Mouse (Mus musculus): ENCODE measurements at regions not wholly inside any gene's neighbourhood (a gene's known extent, or its start where the extent isn't known, plus 50 kb on each side); places are given as distances from the start of the nearest gene placed in this dataset.
A peak's percentile ranks its signal among the peaks of the same experiment; 100 is the strongest.
"Not testable (repeated sequence)": the region's sequence is repeated elsewhere in the genome, so short reads cannot be mapped to it uniquely, and the experiment has no call there.

DNA sequence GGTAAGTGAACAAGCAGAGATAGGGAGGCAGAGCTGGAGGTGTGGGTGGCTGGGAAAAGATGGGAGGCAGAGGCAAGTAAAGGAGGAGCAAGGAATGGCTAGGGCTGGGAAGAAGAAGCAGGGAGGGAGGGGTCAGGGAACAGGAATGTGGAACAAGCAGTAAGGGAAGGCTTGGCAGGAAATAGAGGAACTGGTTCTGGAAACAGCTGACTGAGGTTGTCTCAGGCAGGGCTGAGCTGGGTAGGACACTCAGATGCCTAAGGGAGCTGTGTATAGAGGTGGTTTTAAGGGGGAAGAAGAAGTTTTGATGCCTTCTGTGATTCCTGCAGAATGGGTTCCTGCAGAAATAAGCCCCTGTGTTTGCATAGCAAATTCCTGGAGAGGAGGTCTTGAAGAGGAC, 92.7 kb downstream of the Nucb2 start:
- no peak for ATAC-seq

GRCm38 (mm10) chr7:116600340-116600739, 96.2 kb downstream of the Nucb2 start:
- ATAC-seq: no peak

- ATAC-seq: no peak
These were observed 99.1 kb downstream of the Nucb2 start for GRCm38 (mm10) chr7:116603167-116603839.

- no peak for ATAC-seq
These were observed 99.6 kb downstream of the Nucb2 start for GRCm38 (mm10) chr7:116603840-116604194.

DNA sequence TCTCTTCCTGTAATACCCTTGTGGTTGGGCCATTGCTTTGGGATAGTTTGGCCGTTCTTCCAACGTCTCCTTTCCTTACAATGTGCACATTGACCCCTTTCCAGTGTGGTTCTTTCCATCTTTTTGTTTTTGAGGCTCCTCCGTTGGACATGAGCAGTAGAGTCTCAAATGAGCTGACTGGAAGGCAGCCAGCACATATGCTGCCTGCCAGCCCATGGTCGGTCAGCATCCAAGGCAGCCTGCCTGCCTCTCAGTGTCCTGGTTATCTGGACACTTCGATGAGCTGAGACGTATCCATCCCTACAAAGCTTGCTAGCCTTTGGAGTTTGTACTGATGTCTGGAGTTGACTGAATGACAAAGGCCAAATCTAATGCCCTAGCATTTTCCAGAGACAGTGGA, 102.1 kb downstream of the Nucb2 start:
- ATAC-seq: no peak

GRCm38 (mm10) chr7:116606751-116607483, 102.7 kb downstream of the Nucb2 start:
- no peak for ATAC-seq

DNA sequence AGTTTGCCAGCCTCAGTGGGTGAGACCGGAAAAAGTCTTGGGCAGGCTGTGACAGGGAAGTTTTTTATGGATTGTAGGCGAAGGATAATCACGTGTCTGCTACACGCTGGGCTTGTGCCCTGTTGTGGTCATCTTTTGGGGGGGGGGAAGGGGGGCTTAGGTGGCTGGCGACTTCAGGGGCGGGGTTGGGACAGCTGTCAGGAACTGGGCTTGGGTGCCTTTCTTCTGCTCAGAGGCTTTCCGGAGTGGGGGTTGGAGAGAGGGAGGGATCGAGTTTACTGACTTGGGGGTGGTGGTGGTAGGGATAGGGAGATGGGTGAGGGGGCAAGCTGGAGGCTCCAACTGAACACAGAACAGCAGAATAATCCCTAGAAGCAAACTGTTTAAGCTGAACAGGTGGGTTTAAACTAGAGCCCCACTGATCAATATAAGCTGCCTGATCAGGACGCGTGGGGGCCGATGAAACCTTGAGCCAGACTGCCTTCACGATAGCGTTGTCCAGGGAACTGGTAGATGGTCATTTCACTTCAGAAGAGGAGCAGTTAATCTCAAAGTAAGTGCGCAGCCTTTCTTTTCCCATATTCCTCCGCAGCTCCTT, 103.6 kb downstream of the Nucb2 start:
- ATAC-seq: no peak

DNA sequence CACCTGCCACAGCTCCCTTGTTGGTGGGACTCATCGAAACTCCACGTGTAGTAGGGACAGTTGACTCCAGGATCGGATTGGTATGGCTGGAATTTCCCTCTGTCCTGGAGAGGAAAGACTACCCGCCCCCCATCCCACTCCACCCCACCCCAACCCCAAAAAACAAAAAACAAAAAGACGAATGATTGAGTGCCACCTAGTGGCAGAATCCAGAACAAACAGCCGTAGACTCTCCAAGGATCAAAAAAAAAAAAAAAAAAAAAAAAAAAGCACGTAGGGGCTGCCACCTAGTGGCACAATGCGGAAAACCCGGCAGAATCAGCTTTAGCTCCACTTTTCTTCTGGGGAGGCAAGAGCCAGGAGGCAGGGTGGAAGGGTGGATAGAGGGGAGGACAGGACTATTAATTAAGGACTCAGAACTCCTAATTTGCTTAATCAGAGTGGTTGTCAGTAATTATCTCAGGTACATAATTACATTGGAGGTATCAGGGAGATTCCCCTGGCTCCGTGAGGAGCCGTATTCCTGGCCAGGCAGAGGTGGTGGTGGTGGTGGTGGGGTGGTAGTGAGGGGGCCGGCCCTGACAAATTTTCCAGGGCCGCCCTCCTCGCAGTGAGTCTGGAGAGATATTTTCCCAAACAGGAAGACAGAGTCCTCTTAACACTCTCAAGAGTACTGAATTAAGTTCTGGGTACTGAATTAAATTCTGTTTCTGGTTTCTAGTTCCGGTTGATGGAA, 104.3 kb downstream of the Nucb2 start:
- ATAC-seq: peak; percentile 87

DNA sequence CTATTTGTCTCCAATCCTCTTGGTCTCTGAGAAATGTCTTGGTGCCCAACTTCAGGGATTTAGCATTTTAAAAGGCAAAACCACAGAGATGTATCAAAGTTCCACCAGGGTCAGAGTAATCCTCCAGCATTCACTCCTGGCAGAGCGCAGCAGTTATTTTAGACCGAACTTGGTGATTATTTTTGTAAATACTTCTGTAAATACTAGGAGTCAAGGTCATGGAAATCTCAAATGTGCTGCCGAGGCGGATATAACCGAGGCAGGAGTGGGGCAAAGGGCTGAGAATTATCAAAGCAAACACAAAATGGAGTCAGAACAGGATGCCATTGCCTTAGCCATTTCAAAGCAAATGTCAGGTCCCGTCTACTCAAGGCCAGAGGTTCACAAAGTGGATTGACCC, 105.2 kb downstream of the Nucb2 start:
- ATAC-seq: no peak

DNA sequence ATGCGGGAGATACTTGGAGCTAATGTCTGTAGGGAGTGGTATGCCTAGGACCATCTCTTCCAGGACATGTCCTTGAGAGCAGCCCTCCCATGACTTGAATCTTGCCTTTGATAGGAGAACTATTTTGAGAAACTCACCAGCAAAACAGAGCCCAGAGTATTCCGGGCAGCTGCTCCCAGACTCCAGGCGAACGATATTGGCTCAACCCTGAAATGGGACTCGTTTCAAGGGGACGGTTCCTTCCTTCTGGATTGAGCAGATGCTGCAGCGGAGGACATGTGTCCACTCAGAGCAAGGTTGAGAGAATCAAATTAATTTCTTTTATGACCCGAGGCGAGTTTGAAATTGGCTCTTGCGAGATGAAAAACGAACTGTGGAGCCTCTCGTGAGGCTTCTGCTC, 105.7 kb downstream of the Nucb2 start:
- ATAC-seq: no peak

DNA sequence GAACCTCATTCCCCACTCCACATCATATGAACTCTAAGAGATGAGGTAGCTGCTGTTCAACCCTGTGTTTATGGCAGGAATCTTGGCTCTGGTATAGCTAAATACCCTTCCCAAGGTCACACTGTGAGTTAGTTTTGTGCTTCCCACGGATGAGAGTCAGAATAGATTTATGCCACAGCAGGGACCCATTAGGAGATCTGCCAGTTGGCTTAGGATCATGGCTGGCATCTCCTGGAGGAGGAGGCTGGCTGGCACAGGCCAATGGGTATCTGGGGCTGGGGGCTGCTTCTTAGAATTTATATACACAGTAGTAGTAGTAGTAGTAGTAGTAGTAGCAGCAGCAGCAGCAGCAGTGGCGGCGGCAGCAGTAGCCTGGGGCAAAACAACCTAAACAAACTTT, 111.8 kb downstream of the Nucb2 start:
- no peak for ATAC-seq

- ATAC-seq: no peak
These were observed 115.5 kb downstream of the Nucb2 start for GRCm38 (mm10) chr7:116619636-116620035.

DNA sequence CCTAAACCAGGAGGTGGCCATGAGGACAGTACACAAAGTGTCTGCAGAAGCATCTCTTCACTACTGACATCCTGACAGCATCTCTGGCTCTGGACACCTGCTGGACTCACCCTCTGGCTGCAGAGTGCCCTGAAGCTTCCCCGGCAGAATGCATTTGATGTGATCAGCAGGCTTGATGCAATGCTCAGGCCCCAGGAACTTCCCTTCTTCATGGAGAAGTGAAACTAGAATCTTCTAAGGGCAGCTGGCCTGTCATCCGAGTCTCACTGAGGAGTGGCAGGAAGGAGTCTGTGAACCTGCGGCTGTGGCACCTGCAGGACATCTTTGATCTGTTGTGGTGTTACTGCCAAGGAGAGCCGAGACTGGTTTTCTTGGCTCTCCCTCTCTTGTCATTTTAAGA, 116.2 kb downstream of the Nucb2 start:
- no peak for ATAC-seq

DNA sequence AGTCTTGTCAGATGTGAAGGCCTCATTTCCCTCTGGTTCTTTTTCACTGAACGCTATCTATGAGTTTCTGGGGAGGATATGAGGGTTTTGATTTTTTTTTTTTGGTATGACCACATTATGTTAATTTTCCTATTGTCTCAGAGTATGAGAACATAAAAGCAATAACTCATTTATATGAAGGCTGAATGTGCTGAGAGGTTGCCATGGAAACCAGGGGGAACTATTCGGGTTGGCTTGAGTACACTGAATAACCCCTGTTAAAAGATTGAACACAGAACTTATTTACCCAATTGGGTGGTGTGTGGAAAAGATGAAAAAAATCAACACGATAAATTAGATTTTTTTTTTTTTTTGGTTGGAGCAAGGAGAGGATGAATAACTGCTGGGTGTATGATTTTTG, 129.0 kb downstream of the Nucb2 start:
- ATAC-seq: no peak

- no peak for ATAC-seq
These were observed 140.9 kb downstream of the Nucb2 start for GRCm38 (mm10) chr7:116644902-116645650.

DNA sequence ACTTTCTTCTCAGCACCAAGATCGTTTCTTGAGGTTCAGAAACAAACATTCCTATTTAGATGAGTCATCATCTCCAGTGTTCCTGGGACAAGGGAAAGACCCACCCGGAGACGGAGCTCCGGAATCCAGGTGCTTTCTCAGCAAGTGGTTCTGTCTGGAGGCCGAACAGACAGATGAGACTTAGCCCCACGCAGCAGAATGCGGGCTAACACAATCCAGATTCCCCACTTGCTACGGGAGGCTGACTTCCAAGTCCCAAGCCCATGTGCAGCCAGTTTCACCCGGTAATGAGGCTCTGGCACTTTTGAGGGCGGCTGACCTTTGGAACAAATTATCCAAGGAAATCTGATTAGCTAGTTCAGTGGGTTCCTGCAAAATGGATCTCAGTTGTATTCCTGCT, 150.3 kb downstream of the Nucb2 start:
- ATAC-seq: no peak

DNA sequence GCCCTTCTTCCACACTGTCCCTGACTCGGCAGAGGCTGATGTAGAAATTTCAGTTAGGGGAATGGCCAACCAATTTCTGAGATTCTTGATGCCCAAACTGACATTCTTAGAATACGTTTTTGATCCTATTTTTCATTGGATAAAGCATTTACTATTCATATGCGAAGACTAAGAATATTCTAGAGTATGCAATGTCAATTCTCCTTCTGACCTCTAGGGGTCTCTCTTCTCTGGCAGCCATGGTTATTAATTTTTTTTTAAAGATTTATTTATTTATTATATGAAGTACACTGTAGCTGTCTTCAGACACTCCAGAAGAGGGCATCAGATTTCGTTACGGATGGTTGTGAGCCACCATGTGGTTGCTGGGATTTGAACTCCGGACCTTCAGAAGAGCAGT, 152.9 kb downstream of the Nucb2 start:
- ATAC-seq: not testable (repeated sequence)

GRCm38 (mm10) chr7:116665581-116665980, 161.4 kb downstream of the Nucb2 start:
- no peak for ATAC-seq

GRCm38 (mm10) chr7:116674199-116675019, 170.2 kb downstream of the Nucb2 start:
- no peak for ATAC-seq

DNA sequence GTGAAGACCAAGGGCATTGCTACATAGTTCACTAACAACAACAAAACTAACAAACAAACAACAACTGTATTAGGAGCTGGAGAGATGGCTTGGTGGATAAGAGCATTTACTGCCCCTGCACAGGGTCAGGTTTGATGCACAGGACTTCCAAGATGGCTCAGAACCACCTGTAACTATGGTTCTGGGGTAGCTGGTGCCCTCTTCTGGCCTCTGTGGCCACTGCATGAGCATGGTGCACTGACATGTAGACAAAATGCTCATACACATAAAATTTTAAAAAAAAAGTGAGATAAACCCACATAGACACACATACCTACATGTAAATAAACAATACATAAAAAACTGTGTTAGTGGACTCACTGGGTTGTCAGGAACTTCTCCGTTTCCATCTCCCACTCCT, 172.5 kb downstream of the Nucb2 start:
- no peak for ATAC-seq

GRCm38 (mm10) chr7:116679195-116679594, 175.0 kb downstream of the Nucb2 start:
- no peak for ATAC-seq

DNA sequence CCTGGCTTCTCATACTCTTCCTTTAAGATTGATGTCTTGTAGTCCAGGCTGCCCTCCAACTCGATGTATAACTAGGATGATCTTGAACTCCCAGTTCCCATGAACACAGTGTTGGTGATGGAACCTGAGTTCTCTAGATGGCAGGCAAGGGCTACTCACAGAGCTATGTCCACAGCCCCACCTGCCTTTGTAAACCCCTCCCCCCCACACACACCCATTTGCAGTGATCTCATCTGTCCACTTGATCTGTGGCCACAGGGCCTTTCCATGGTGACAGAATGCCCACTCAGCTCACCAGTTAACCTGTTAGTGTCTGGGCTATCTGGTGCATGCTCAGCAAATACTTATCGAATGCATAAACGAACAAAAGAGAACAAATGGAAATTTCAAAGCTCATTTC, 176.4 kb downstream of the Nucb2 start:
- ATAC-seq: no peak
